Mouse (Mus musculus) C3H10T1/2 (cell line): ENCODE measurements around the gene Olfr1223. TPM values are rescaled to one million over a fixed set of nuclear protein-coding genes. Genes with fewer than 3 reads are reported as not detected.

Experiments
- polyA plus RNA-seq, 2 experiments: library from polyadenylated mRNA; unstranded; fragments of >200 nt; fragmentation: generic; extraction: Trizol; gene quantifications; one replicate each; pipeline ENCODE4 v1.2.1; 2012; ENCODE audit warnings: missing spikeins in 2 of 2

The Olfr1223 gene
- not detected for polyA plus RNA-seq

DNA sequence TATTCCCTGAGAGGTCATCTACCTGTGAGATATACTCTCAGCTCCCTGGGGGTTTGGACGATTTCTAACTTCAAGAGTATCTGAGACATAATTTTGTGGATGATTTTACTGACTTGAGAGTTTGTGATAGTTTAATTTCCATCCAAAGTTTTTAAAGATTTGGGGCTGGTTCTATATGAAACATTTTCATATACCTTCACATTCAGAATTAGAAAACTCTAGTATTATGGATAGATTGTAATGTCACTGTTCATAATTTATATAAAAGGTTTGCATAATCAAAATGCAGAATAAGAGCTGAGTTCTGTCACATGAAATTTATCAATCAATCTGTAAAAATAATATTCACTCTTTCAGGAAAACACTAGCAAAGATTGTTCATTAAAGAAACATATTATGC, at the start of gene Olfr1223:
Olfr1223 (minus strand) TSS at position 101 of the 400 bp plus-strand sequence.

DNA sequence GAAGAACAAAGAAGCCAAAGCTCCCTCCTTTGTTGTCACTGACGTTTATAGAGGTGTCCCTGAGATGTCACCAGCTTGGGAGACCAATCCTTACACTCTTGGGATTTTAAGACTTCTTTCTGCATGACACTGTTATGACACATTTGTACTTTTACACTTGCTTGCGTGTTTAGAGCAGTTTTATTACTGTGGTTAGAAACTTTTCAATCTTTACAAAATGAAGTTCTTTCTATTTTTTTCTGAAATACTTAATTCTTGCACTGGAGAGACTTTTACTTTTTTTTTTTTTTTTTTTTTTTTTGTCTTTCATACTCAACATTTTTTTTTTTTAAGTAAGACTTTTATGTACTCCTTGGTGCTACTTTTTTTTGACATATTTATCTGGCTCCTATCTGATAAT, 48.6 kb upstream of the Olfr1223 start, which contains the start of gene Olfr1226:
Olfr1226 (minus strand) TSS at position 101 of the 400 bp plus-strand sequence.

DNA sequence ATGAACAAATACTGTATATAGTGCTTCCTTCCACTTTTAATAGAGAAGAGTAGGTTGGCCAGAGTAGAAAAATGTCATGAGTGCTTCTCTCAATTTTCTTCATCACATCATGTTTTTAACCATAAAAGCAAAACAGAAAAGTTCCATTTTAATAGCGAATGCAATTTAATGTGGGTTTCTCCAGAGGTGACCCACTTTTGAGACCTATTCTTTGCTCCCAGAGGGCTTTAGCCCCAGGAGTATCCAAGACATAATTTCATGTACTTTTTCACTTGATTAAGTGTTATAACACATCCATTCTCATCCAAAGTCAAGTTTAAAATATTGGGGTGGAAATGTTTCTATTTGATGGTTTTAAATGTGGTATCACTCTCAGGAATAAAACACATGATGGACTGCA, 23.2 kb upstream of the Olfr1223 start, which contains the start of gene Olfr1225:
Olfr1225 (minus strand) TSS at position 101 of the 400 bp plus-strand sequence.

DNA sequence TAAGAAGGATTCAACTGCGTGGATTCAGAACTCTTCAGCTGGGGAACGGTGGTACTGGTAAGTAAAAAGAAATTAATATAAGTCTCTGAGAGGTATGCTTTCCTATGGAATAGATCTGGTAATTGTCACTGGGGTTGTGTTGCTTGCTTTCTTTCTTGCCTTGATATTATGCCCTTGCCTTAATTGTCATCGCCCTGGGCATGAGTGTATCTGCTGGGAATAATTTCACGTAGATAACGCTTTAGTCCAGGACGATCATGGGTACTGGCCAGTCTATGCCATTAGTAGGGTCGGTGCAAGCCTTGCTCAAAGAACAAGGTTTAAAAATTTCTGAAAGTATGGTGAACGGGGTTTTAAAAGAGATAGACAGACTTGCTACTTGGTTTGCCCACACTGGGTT, 12.6 kb upstream of the Olfr1223 start, which contains the start of gene Olfr1224-ps1:
Olfr1224-ps1 (minus strand) TSS at position 101 of the 400 bp plus-strand sequence.

DNA sequence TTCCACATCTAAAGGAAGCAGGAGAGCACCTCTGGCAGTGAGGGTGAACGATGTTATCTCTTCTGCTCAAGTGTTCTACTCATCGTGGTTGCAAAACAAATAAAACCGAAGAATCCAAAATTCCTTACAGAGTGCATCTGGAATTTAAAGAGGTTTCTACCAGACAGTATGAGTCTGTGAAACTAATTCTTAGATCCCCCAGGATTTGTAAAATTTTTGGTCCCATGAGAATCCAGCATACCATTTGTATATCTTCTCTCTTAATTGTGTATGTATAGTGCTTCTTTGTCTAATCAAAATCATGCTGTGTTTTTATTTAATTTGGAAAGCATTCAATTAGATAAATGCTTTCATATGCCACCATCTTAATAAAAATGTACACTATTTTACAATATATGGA, 18.4 kb downstream of the Olfr1223 start, which contains the start of gene Olfr1222:
Olfr1222 (minus strand) TSS at position 101 of the 400 bp plus-strand sequence.

DNA sequence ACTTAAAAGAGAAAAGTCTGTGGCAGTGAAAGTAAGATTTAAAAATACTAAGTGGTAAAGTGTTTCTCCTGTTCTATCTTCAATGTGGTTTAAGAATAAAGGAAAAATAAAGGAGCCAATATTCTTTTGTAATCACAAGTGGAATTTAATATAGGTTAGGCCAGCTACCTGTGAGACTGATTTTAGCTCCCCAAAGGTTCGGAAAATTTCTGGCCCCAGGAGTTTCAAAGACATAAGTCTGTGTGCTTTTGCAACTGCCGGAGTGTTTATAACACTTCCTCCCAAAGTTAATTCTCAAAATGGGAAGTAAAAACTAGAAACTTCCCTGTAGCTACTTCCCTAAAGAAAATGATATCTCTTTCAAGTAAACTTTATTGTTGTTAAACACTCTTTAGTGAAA, 34.2 kb downstream of the Olfr1223 start, which contains the start of gene Olfr1221:
Olfr1221 (minus strand) TSS at position 101 of the 400 bp plus-strand sequence.

DNA sequence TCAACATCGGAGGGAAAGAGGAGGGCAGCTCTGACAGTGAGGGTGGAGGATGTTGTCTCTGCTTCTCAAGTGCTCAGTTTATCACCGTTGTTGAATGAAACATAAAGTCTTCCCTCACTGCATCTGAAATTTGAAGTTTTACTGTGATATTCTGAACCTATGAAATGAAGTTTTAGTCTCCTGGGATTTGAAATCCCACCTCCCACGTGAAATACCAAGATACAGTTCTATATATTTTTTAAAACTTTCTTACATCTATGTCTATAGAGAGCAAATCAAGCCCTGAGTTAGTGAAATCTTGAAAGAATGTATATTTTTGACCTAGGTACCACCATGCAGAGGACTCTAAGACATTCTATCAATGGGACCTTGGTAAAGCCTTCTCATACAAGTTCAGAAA, 44.6 kb downstream of the Olfr1223 start, which contains the start of gene Olfr1220:
Olfr1220 (minus strand) TSS at position 101 of the 400 bp plus-strand sequence.

Other genes starting within 250 kb of the Olfr1223 start
- gene Olfr1208, start 249.2 kb downstream of the Olfr1223 start, polyA plus RNA-seq, result not detected
- gene Olfr1209, start 236.4 kb downstream of the Olfr1223 start, polyA plus RNA-seq, result not detected
- gene Olfr1211, start 213.4 kb downstream of the Olfr1223 start, polyA plus RNA-seq, result not detected
- gene Olfr1212, start 197.6 kb downstream of the Olfr1223 start, polyA plus RNA-seq, result not detected
- not detected for gene Gm13762, start 171.3 kb downstream of the Olfr1223 start, polyA plus RNA-seq
- not detected for gene Olfr1214, start 158.9 kb downstream of the Olfr1223 start, polyA plus RNA-seq
- gene Olfr1215, start 144.6 kb downstream of the Olfr1223 start, polyA plus RNA-seq, result not detected
- not detected for gene Olfr1216, start 133.2 kb downstream of the Olfr1223 start, polyA plus RNA-seq
- not detected for gene Olfr1217, start 119.5 kb downstream of the Olfr1223 start, polyA plus RNA-seq
- not detected for gene Olfr1218, start 90.4 kb downstream of the Olfr1223 start, polyA plus RNA-seq
- not detected for gene Olfr1219, start 68.0 kb downstream of the Olfr1223 start, polyA plus RNA-seq
- gene Olfr1220, start 44.7 kb downstream of the Olfr1223 start, polyA plus RNA-seq, result not detected
- gene Olfr1221, start 34.3 kb downstream of the Olfr1223 start, polyA plus RNA-seq, result not detected
- gene Olfr1222, start 18.5 kb downstream of the Olfr1223 start, polyA plus RNA-seq, result not detected
- gene Olfr1224-ps1, start 12.5 kb upstream of the Olfr1223 start, polyA plus RNA-seq, result not detected
- gene Olfr1225, start 23.1 kb upstream of the Olfr1223 start, polyA plus RNA-seq, result not detected
- not detected for gene Olfr1226, start 48.5 kb upstream of the Olfr1223 start, polyA plus RNA-seq
- not detected for gene Olfr1228, start 102.5 kb upstream of the Olfr1223 start, polyA plus RNA-seq
- not detected for gene Olfr1229, start 136.5 kb upstream of the Olfr1223 start, polyA plus RNA-seq
- not detected for gene Olfr1230, start 145.7 kb upstream of the Olfr1223 start, polyA plus RNA-seq
- not detected for gene Olfr1231, start 155.5 kb upstream of the Olfr1223 start, polyA plus RNA-seq
- gene Olfr1232, start 178.1 kb upstream of the Olfr1223 start, polyA plus RNA-seq, result not detected
- gene Olfr1233, start 190.8 kb upstream of the Olfr1223 start, polyA plus RNA-seq, result not detected
- not detected for gene Olfr1234, start 213.3 kb upstream of the Olfr1223 start, polyA plus RNA-seq